Mouse (Mus musculus) naive thymus-derived CD4-positive, alpha-beta T cell, adult 2 months (primary cell): Measurements from ENCODE around the gene Klf12.
A peak's percentile ranks its signal among the peaks of the same experiment; 100 is the strongest.

Experiments used
- DNase-seq: peaks from one replicate; pipeline ENCODE4 v3.0.0-alpha.2; 2011; ENCODE audit warnings: low read depth

Klf12 gene

DNA sequence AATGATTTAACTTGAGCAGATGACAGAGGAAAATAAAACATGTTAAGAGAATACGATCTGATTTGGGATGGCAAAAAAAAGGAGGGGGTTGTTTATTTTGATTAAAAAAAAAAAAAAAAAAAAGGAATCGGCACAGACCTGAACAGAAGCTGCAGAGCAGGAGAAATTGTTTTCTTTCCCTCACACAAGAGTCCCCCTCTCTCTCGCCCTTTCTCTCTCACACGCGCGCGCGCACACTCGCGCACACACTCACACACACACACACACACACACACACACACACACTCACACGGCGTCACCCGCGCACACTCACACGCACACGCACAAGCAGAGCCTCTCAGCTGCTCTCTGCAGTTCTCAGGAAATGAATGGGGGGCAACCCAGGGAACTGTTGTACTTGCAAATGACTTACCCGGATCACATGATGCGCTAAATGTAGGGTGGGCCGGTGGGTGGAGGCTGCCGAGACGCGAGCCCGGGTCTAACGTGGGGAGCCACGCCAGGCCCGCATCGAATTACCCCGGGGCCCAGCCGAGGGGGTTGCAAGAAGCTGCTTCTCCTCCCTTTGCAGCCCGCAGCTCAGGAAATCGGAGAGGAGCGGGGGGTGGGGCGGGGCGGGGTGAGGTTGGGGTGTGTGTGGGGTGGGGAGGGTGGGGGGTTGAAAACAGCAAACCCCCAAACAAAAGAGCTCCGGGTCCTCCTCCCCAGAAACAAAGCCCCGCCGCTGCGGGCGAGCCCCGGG is at the start of gene Klf12:
Gene Klf12 (minus strand): TSS at position 561 of the 742 bp plus-strand sequence.
- peak; percentile 12 for DNase-seq

GRCm38 (mm10) chr14:100333369-100333768 is 48.9 kb upstream of the Klf12 start:
- no peak for DNase-seq

DNA sequence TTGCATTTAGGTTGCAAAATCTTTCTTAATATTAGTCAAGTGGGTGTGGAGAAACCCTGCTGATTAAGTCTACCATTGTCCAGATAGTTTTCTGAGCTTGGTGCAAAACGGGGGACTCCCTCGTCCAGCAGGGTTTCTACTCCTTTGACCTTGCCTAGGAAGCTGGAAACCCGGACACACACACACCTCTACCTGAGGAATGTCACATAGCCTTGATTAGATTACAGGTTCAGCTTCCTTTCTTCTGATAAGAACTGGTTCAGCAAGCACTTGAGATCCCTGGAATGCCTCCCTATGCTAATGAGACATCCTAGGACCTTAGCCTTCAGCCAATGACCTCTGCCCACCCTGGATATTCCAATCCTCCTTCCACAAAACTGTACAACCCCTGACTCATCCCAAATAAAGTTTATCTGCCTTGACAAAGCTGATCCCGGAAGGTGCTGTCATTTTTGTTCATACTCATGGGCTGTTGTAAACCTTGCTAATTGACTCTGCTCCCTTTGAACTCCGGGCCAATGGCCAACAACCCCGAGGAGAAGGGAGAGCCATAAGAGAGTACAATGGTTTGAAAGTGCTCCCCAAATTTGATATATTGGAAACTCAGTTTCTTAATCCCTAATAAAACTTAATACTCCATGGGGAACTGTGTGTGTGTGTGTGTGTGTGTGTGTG is 44.3 kb upstream of the Klf12 start:
- no peak for DNase-seq

GRCm38 (mm10) chr14:100324303-100324702 is 39.8 kb upstream of the Klf12 start:
- DNase-seq, result no peak

DNA sequence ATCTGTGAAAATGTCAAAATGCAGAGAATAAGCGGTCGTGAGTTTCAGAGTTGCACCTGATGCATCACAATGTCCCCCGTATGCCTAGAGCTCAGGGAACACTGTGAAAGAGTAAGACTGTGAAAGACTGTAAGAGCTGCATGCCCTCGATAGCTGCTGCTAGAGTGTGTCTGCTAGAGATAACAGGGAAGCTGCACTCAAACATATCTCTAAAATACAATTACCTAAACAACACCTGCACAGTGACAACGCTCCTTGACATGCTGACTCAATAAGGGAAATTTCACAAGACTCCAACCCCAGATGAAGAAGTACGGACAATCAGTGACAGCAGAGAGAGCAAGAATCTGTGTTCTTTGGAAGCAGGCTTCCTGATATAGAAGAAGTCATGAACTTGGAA is 37.5 kb upstream of the Klf12 start:
- no peak for DNase-seq

DNA sequence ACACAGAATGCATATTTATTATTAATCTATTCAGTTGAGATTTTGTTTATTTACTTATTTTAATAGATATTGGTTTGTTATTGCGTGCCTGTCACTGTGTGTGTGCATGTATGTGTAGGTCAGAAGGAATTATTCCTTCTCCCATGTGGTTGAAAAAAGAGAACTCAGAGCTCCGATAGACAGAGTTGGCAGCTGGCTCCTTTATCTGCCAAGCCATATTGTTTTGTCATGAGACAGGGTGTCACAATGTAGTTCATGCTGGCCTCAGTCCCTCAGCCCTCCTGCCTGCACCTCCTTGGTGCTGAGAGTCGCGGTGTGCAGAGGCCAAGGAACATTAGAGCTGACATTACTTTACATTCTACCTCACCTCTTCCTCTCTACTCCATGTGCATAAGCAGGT is 32.3 kb upstream of the Klf12 start:
- DNase-seq, result no peak

DNA sequence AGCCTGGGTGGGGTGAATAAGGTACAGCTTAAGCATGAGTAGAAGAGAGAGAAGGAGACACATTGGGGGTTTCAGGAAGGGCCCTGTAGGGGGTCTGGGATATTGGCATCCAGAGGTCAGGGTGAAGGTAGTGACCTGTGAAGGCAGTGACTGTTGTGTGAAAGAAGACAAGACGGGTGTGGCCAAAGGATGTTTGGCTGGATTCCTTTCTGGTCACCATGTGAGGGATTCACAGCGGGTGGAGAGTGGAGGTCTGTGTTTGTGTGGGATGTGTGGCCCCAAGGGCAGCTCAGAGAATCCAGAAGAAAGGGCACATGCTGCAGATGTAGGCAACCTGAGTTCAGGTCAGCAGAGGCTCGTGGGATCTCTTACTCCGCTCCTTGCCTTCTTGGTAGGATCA is 29.6 kb upstream of the Klf12 start:
- DNase-seq, result no peak

- no peak for DNase-seq
Observed at GRCm38 (mm10) chr14:100300905-100301304, 16.4 kb upstream of the Klf12 start.

GRCm38 (mm10) chr14:100298892-100299291 is 14.4 kb upstream of the Klf12 start:
- no peak for DNase-seq

DNA sequence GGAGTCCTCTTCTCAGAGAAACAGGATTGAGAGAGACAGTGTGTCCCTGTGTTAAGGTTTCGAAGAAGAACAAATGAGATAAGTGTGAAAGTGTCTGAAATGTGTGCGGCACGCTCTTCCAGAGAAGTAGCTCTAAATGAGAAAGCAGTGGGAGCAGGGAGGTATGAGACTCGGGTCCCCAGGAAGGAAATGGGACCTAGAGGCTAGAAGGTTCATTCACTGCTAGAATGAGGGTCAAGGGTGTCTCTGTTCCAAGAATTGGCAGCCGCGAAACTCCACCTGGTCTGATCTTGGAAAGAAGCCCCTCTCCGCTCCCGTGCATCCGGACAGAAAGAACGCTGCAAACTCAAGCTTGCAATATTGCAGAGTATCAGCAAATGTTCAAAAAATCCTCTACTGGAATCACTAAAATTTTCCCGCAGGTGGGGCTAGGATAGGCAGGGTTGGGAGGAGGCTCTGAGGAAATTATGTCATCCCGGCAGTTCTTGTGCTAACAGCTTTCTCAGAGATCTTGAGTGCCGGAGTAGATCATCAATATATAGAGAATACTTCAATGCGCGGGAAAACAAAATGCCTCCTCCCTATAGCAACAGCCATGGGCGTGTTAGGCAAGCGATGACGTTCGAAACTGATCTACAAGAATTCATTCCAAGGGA is 2.2 kb upstream of the Klf12 start:
- DNase-seq, result no peak

GRCm38 (mm10) chr14:100285656-100286585 is 1.4 kb upstream of the Klf12 start:
- no peak for DNase-seq

DNA sequence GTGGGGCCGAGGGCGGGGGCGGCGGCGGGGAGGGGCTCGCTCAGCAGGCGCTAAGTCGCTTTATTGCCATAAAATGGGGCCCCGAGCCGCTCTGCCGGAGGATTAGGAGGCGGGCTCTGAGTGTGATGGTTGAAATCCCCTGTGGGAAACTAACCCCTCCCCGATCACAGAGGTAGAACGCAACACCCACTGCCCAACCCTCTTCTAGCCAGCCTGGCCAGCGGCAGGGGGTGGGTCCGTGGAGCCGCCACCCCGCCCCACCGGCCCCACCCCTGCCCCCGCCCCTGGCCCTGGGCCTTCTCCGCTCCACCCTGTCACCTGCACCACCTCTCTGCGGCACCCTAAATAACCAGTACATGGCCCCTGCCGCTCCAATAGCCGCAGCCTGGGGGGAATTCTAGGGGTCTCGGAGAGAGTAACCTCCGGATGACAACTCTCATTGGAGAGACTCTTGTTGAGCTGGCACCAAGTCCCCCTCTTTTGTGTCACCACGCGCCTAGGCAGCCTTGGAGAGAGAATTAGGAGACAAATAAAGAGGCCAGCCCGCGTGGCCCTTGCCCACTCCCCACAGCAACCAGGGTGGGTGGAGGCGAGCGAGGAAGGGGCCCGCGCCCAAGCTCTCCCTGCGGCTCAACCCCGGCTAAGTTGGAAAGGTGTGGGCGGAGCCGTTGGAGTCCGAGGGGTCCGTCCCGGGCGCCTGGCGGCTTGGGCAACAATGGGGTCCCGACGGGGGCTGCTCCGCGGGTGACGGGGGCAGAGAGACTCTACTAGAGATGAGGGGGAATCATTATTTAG is 579 bp upstream of the Klf12 start:
- peak; percentile 6 for DNase-seq

- no peak for DNase-seq
Observed at GRCm38 (mm10) chr14:100283411-100284118, 914 bp downstream of the Klf12 start.

DNA sequence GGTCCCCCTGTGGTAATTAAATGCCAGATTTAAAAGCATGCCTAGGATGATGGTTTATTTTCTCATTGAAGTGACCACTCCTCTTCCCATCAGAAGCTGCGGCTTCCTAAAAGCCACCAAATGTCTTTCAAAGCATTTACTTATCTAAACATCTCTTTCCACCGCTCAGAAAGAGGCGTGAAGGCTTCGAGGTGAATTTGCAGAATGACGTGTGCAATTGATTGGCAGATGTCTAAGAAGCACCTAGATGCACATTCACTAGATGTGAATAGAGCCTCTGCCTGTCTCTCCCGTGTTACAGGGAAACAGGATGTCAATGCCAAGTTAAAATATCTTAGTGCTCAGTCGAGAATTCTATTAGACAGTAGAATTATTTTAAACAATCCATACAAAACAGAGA is 1.8 kb downstream of the Klf12 start:
- no peak for DNase-seq

DNA sequence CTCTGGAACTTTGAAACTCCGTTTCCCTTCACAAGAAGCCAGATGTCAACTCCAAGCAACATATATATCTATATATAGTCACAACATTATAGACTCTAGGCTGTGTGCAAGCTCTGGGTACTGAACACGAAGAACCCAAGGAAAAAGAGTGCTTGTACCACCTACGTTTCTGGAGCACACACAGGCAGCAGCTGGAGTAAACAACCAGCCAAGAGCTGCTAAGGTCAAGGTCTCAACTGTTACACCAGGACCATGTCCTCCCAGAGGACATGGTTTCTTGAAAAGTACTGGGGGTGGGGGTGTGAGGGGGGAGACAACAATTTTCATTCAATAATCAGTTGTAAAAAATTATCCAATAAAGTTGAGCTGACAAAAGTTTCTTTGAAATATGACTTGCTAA is 2.7 kb downstream of the Klf12 start:
- no peak for DNase-seq

- no peak for DNase-seq
Observed at GRCm38 (mm10) chr14:100274179-100274578, 10.3 kb downstream of the Klf12 start.

DNA sequence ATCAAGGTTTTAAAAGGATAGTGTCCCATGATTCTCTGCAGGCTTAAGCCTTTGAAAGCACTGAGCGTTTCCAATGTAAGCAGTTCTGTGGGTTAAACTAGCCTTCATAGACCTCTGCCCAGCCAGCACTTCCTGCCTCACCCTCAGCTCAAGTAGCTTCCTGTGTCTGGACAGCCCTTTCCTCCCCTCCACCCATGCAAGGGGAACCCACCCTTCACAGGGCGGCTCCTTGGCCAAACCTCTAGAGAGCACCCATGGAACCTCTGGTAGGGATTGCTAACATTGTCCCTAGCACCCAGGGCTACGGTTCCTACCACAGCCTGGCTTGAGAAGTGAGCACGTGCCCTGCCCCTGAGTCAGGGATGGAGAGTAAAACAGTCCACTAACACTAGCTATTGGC is 23.9 kb downstream of the Klf12 start:
- no peak for DNase-seq

DNA sequence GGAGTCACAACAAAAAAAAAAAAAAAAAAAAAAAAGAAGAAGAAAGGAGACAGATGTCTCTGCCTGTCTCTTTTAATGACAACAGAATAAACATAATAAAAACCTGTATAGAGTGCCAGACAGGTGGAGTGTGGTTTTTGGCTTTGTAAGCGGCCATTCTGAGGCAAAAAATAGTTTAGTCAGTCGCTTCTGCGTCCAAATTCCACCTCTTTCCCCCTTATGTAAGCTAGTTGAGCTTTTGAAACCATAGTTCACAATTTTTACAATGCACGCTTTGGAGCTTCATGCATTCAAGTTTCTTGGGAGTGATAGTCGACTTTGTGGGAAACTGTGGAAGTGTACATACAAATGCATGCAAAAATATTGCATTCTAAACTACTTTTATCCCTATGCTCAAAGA is 41.4 kb downstream of the Klf12 start:
- DNase-seq, result no peak

- no peak for DNase-seq
Observed at GRCm38 (mm10) chr14:100239874-100240273, 44.6 kb downstream of the Klf12 start.

DNA sequence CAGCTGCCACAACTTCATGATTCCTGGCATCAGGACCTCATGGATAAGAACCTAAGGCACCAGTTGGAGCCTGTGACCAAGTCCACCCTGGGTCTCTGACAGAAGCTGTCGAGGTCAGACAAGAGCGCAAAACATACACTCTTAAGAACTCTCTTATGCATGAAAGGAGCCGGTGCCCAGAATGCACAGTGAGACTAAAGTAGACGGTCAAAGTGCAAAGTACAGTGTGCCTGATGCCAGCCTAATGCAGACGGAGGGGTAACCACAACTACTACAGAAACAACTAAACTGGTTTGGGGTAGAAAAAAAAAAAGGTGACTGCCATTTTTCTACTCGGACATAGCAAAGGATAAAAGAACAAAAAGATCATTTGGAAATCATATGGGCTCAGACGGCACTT is 47.7 kb downstream of the Klf12 start:
- no peak for DNase-seq

GRCm38 (mm10) chr14:100235746-100236145 is 48.7 kb downstream of the Klf12 start:
- DNase-seq, result no peak
